Mouse (Mus musculus): ENCODE measurements around the gene Lnx2. TPM values are rescaled to one million over a fixed set of nuclear protein-coding genes. Genes with fewer than 3 reads are reported as not detected.

Gene Lnx2
- polyA plus RNA-seq, 1 experiment from 2014 or later: 4.4 TPM

GRCm38 (mm10) chr5:146996812-146997211, 79.6 kb downstream of the Lnx2 start:
- Histone ChIP-seq H3K27ac (no peak overlapping the region), H3K4me1 (replicated peaks) (no peaks in the 10 kb centered on the region), H3K36me3 (no peaks in the 10 kb centered on the region), H3K4me2 (replicated peaks) (no peak overlapping the region), H3K4me3 (replicated peaks) (no peak overlapping the region), H3K9me3 (no peaks in the 10 kb centered on the region), H3K9ac (replicated peaks) (no peak overlapping the region), H3K27me3 (no peaks in the 10 kb centered on the region)
- no peak for ATAC-seq
- 85% methylated on average over 7 of the region's 7 CpGs for WGBS

GRCm38 (mm10) chr5:146994973-146995372, 81.4 kb downstream of the Lnx2 start:
- Histone ChIP-seq H3K4me3 (replicated peaks) (no peak overlapping the region), H3K36me3 (no peaks in the 10 kb centered on the region), H3K4me2 (replicated peaks) (no peak overlapping the region), H3K27ac (no peak overlapping the region), H3K9me3 (no peaks in the 10 kb centered on the region), H3K4me1 (replicated peaks) (no peaks in the 10 kb centered on the region), H3K27me3 (no peaks in the 10 kb centered on the region), H3K9ac (replicated peaks) (no peak overlapping the region)
- WGBS: 79% methylated on average over 6 of the region's 6 CpGs
- no peak for ATAC-seq

- no peaks in the 10 kb centered on the region for H3K4me1 ChIP-seq (replicated peaks)
- no peaks in the 10 kb centered on the region for H3K9me3 ChIP-seq
- no peak for ATAC-seq
- WGBS: 82% methylated on average over 8 of the region's 8 CpGs
- H3K9ac ChIP-seq (replicated peaks): no peak overlapping the region
- H3K4me2 ChIP-seq (replicated peaks): no peak overlapping the region
- H3K27ac ChIP-seq: no peak overlapping the region
- H3K4me3 ChIP-seq (replicated peaks): no peak overlapping the region
- no peaks in the 10 kb centered on the region for H3K27me3 ChIP-seq
- no peaks in the 10 kb centered on the region for H3K36me3 ChIP-seq
These were observed 82.9 kb downstream of the Lnx2 start for GRCm38 (mm10) chr5:146993509-146993908.

- Histone ChIP-seq H3K4me1 (replicated peaks) (0 out of 2 replicates have a peak, but pooled peaks cover 7% of the 10 kb centered on the region), H3K36me3 (no peaks in the 10 kb centered on the region), H3K27ac (no peak overlapping the region), H3K9ac (replicated peaks) (no peak overlapping the region), H3K4me3 (replicated peaks) (no peak overlapping the region), H3K27me3 (peaks cover 12% of the 10 kb centered on the region; the same call in 1 of the 2 replicates), H3K4me2 (replicated peaks) (no peak overlapping the region), H3K9me3 (no peaks in the 10 kb centered on the region)
- ATAC-seq: no peak
- WGBS: 86% methylated on average over 5 of the region's 5 CpGs
These were observed 87.3 kb downstream of the Lnx2 start for GRCm38 (mm10) chr5:146989051-146989450.

- H3K36me3 ChIP-seq: no peaks in the 10 kb centered on the region
- peaks cover 18% of the 10 kb centered on the region; the same call in 1 of the 2 replicates for H3K27me3 ChIP-seq
- 86% methylated on average over 10 of the region's 10 CpGs for WGBS
- H3K4me3 ChIP-seq (replicated peaks): no peak overlapping the region
- H3K9ac ChIP-seq (replicated peaks): no peak overlapping the region
- no peak overlapping the region for H3K27ac ChIP-seq
- H3K4me2 ChIP-seq (replicated peaks): no peak overlapping the region
- H3K9me3 ChIP-seq: no peaks in the 10 kb centered on the region
- ATAC-seq: no peak
- 0 out of 2 replicates have a peak, but pooled peaks cover 7% of the 10 kb centered on the region for H3K4me1 ChIP-seq (replicated peaks)
These were observed 88.8 kb downstream of the Lnx2 start for GRCm38 (mm10) chr5:146987588-146987987.

GRCm38 (mm10) chr5:146985725-146986433, 90.5 kb downstream of the Lnx2 start:
- H3K4me1 ChIP-seq (replicated peaks): 0 out of 2 replicates have a peak, but pooled peaks cover 7% of the 10 kb centered on the region
- H3K27ac ChIP-seq: no peak overlapping the region
- 0 out of 2 replicates have a peak overlapping the region, but pooled peaks have one; percentile 32 for H3K9ac ChIP-seq (replicated peaks)
- no peaks in the 10 kb centered on the region for H3K36me3 ChIP-seq
- no peak overlapping the region for H3K4me2 ChIP-seq (replicated peaks)
- peaks cover 30% of the 10 kb centered on the region for H3K27me3 ChIP-seq
- no peak; the same call in 1 of the 2 replicates for ATAC-seq
- WGBS: 65% methylated on average over 21 of the region's 21 CpGs
- H3K9me3 ChIP-seq: no peaks in the 10 kb centered on the region
- no peak overlapping the region for H3K4me3 ChIP-seq (replicated peaks)

GRCm38 (mm10) chr5:146983216-146983615, 93.2 kb downstream of the Lnx2 start:
- no peaks in the 10 kb centered on the region for H3K9me3 ChIP-seq
- 10% methylated on average over 8 of the region's 8 CpGs for WGBS
- H3K27ac ChIP-seq: no peak overlapping the region
- no peak overlapping the region for H3K4me3 ChIP-seq (replicated peaks)
- no peak overlapping the region for H3K9ac ChIP-seq (replicated peaks)
- peak; percentile 67; the same call in 1 of the 2 replicates for ATAC-seq
- no peak overlapping the region for H3K4me2 ChIP-seq (replicated peaks)
- 0 out of 2 replicates have a peak, but pooled peaks cover 7% of the 10 kb centered on the region for H3K4me1 ChIP-seq (replicated peaks)
- peaks cover 30% of the 10 kb centered on the region for H3K27me3 ChIP-seq
- H3K36me3 ChIP-seq: no peaks in the 10 kb centered on the region

- H3K9ac ChIP-seq (replicated peaks): no peak overlapping the region
- 0 out of 2 replicates have a peak, but pooled peaks cover 3% of the 10 kb centered on the region for H3K4me1 ChIP-seq (replicated peaks)
- H3K27me3 ChIP-seq: peaks cover 30% of the 10 kb centered on the region
- H3K4me2 ChIP-seq (replicated peaks): no peak overlapping the region
- H3K4me3 ChIP-seq (replicated peaks): no peak overlapping the region
- WGBS: 84% methylated on average over 6 of the region's 6 CpGs
- H3K27ac ChIP-seq: no peak overlapping the region
- H3K9me3 ChIP-seq: no peaks in the 10 kb centered on the region
- H3K36me3 ChIP-seq: no peaks in the 10 kb centered on the region
- no peak for ATAC-seq
These were observed 95.0 kb downstream of the Lnx2 start for GRCm38 (mm10) chr5:146981376-146981775.

GRCm38 (mm10) chr5:146974781-146975123, 101.6 kb downstream of the Lnx2 start:
- 77% methylated on average over 13 of the region's 13 CpGs for WGBS
- ATAC-seq: no peak
- Histone ChIP-seq H3K9me3 (no peaks in the 10 kb centered on the region), H3K36me3 (no peaks in the 10 kb centered on the region), H3K27ac (no peak overlapping the region), H3K4me3 (replicated peaks) (no peak overlapping the region), H3K9ac (replicated peaks) (no peak overlapping the region), H3K27me3 (0 out of 2 replicates have a peak, but pooled peaks cover 2% of the 10 kb centered on the region), H3K4me2 (replicated peaks) (no peak overlapping the region), H3K4me1 (replicated peaks) (no peaks in the 10 kb centered on the region)

GRCm38 (mm10) chr5:146973858-146974780, 102.3 kb downstream of the Lnx2 start:
- Histone ChIP-seq H3K36me3 (no peaks in the 10 kb centered on the region), H3K9ac (replicated peaks) (no peak overlapping the region), H3K27me3 (0 out of 2 replicates have a peak, but pooled peaks cover 2% of the 10 kb centered on the region), H3K4me2 (replicated peaks) (no peak overlapping the region), H3K9me3 (no peaks in the 10 kb centered on the region), H3K4me3 (replicated peaks) (no peak overlapping the region), H3K4me1 (replicated peaks) (no peaks in the 10 kb centered on the region), H3K27ac (no peak overlapping the region)
- no peak for ATAC-seq
- 79% methylated on average over 25 of the region's 25 CpGs for WGBS

- Histone ChIP-seq H3K27me3 (0 out of 2 replicates have a peak, but pooled peaks cover 2% of the 10 kb centered on the region), H3K9ac (replicated peaks) (no peak overlapping the region), H3K4me1 (replicated peaks) (no peaks in the 10 kb centered on the region), H3K4me3 (replicated peaks) (no peak overlapping the region), H3K9me3 (no peaks in the 10 kb centered on the region), H3K36me3 (no peaks in the 10 kb centered on the region), H3K27ac (no peak overlapping the region), H3K4me2 (replicated peaks) (no peak overlapping the region)
- no peak for ATAC-seq
- WGBS: 91% methylated on average over 9 of the region's 9 CpGs
These were observed 103.0 kb downstream of the Lnx2 start for GRCm38 (mm10) chr5:146973353-146973752.
